Mouse (Mus musculus) stomach, embryonic 16.5 days (tissue): ENCODE results near the gene Rad51ap1. TPM values are rescaled to one million over a fixed set of nuclear protein-coding genes. Genes with fewer than 3 reads are reported as not detected.

Source experiments
- ATAC-seq: fragments of 200-750 bp; cut with Nextera tagmentation; 2 replicates; pipeline ENCODE4 v1.8.0; 2017; ENCODE audit warnings: moderate number of reproducible peaks, moderate TSS enrichment; ENCODE audit not compliant: insufficient read depth, low FRiP score
- H3K27ac ChIP-seq: fragments of 300-500 bp; sonication (generic); 2 replicates; pipeline ENCODE4 v1.5.1; 2014; ENCODE audit warnings: low read length
- H3K27me3 ChIP-seq: fragments of 300-500 bp; sonication (generic); 2 replicates; pipeline ENCODE4 v1.6.1; 2014; ENCODE audit warnings: low read length, control low read depth, mixed read lengths; ENCODE audit not compliant: control insufficient read depth, insufficient read depth
- H3K36me3 ChIP-seq: fragments of 300-500 bp; sonication (generic); 2 replicates; pipeline ENCODE4 v1.6.1; 2014; ENCODE audit warnings: low read length; ENCODE audit not compliant: control insufficient read depth, insufficient read depth
- H3K4me1 ChIP-seq: fragments of 300-500 bp; sonication (generic); 2 replicates; pipeline ENCODE4 v1.6.1; 2014; ENCODE audit warnings: low read length, control low read depth, mixed read lengths; ENCODE audit not compliant: control insufficient read depth, insufficient read depth
- H3K4me2 ChIP-seq: fragments of 300-500 bp; sonication (generic); 2 replicates; pipeline ENCODE4 v1.6.1; 2014; ENCODE audit warnings: low read depth, low read length, mixed read lengths
- H3K4me3 ChIP-seq: fragments of 300-500 bp; sonication (generic); replicated peaks from 2 replicates; pipeline ENCODE4 v1.5.1; 2014; ENCODE audit warnings: mild to moderate bottlenecking, low read length
- H3K9ac ChIP-seq: fragments of 300-500 bp; sonication (generic); 2 replicates; pipeline ENCODE4 v1.6.1; 2014; ENCODE audit warnings: low read length
- H3K9me3 ChIP-seq: fragments of 300-500 bp; sonication (generic); replicated peaks from 2 replicates; pipeline ENCODE4 v1.6.1; 2016; ENCODE audit warnings: low read length, control low read depth; ENCODE audit not compliant: control insufficient read depth
- WGBS: fragments of 180-500 bp; shearing (Covaris S2); extraction: QIAGEN DNeasy Blood & Tissue Kit; methylation state at CpG from one replicate; pipeline ENCODE4 v1.1.7; 2014; 5-methylcytosine and 5-hydroxymethylcytosine counted together
- polyA plus RNA-seq: library from polyadenylated mRNA; unstranded; fragments of >200 nt; fragmentation: Nextera tagmentation; extraction: Ambion mirVana; gene quantifications from 2 replicates; pipeline ENCODE4 v1.2.1, GENCODE M21; 2015

Rad51ap1 gene
- polyA plus RNA-seq, 1 experiment from 2014 or later, result 50.0 TPM

DNA sequence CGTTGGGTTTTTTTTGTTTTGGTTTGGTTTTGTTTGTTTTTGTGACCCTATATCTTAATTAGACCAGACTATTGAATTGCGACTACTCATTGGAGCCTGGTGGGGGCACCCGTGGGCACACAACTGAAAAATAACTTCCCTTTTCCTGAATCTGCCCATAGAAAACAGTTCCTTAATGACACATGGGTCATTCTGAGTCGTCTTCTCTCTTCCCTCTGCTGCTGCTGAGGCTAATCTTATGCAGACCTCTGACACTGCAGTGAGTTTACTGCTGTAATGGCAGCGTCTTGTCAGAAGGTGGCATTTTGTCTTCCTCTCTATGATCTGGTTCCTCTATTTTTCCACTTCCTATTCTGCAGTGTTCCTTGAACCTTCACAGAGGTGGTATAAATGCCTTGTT lies 1.1 kb upstream of the Rad51ap1 start:
- Histone ChIP-seq H3K9ac (peak overlapping the region; percentile 76), H3K4me2 (peak overlapping the region; percentile 97), H3K4me1 (peaks cover 9% of the 10 kb centered on the region), H3K27ac (no peak overlapping the region), H3K4me3 (peak overlapping the region; percentile 80), H3K36me3 (no peaks in the 10 kb centered on the region; the same call in 1 of the 2 replicates), H3K27me3 (no peaks in the 10 kb centered on the region), H3K9me3 (no peaks in the 10 kb centered on the region)
- ATAC-seq, result no peak
- 4% methylated on average over 5 of the region's 5 CpGs for WGBS

DNA sequence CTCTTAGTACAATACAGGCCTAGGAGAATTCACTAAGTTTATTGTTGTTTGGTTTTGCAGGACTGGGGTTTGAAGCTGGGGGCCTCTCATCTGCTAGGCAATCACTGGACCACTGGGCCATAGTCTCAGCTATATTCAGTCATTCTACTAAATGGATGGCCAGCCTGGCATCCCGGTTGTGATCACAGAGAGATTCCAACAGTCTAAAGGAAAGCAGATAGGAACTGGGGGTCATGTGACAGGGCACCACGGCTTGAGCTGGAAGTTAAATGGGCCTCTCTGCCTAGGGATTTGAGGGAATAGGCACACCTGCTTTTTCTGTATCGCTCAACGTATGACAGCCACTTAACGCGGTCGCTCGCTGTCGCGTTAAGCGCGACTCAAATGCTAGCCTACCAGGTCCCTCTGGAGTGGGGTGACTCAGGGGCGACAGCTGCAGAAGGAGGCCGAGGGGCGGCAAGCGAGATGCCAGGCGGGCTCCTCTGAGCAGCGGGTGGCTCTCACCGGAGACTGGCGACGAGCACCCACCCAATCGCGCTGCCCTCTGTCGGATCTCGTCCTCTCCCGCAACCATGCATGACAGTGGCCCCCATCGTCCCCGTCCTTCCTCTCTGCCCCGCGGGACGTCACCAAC lies 417 bp downstream of the Rad51ap1 start:
- H3K4me2 ChIP-seq, result peak overlapping the region; percentile 97
- H3K4me3 ChIP-seq, result peak overlapping the region; percentile 80
- H3K4me1 ChIP-seq, result peaks cover 9% of the 10 kb centered on the region
- peak overlapping the region; percentile 25; the same call in 1 of the 2 replicates for H3K27ac ChIP-seq
- no peaks in the 10 kb centered on the region for H3K27me3 ChIP-seq
- H3K9ac ChIP-seq, result peak overlapping the region; percentile 85
- under 1% methylated on average over 31 of the region's 31 CpGs for WGBS
- H3K36me3 ChIP-seq, result peaks cover 5% of the 10 kb centered on the region; the same call in 1 of the 2 replicates
- H3K9me3 ChIP-seq, result no peaks in the 10 kb centered on the region
- ATAC-seq, result peak; percentile 3; the same call in 1 of the 2 replicates

DNA sequence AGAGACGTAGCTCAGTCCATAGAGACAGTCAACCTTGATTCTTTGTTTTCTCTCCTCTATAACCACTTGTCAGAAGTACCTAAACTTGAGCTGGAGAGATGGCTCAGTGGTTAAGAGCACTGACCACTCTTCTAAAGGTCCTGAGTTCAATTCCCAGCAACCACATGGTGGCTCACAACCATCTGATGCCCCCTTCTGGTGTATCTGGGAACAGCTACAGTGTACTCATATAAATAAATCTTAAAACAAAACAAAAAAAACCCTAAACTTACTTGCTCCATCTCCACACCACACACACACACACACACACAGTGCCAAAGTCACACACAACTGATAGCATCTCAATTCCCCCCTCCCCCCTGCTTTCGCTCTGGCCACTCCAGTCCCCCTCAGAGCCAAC lies 1.3 kb downstream of the Rad51ap1 start:
- H3K4me2 ChIP-seq, result peak overlapping the region; percentile 97
- WGBS, result 69% methylated on average over 2 of the region's 2 CpGs
- H3K4me3 ChIP-seq, result peak overlapping the region; percentile 80
- peaks cover 10% of the 10 kb centered on the region; the same call in 1 of the 2 replicates for H3K36me3 ChIP-seq
- peak overlapping the region; percentile 40 for H3K9ac ChIP-seq
- no peak overlapping the region for H3K27ac ChIP-seq
- no peaks in the 10 kb centered on the region for H3K9me3 ChIP-seq
- peaks cover 9% of the 10 kb centered on the region for H3K4me1 ChIP-seq
- ATAC-seq, result no peak
- H3K27me3 ChIP-seq, result no peaks in the 10 kb centered on the region

DNA sequence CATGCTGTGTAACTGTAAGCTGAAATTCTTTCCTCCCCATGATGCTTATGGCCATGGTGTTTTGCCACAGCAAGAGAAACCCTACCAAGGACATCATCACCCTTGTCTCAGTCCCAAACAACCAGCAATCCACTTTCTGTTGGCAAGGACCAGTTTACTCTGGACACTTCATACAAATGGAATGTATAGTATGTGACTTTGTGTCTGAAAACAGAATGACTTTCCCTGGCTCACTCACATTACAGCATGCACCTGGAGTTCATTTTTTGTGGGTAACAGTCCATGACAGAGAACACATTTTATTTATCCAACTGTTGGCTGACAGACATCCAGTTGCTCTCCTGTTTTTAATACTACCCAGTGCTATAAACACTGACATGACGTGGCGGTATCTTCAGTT lies 6.5 kb downstream of the Rad51ap1 start:
- H3K4me2 ChIP-seq, result no peak overlapping the region
- H3K4me3 ChIP-seq, result no peak overlapping the region
- ATAC-seq, result no peak
- H3K9me3 ChIP-seq, result no peaks in the 10 kb centered on the region
- no peak overlapping the region for H3K27ac ChIP-seq
- peaks cover 21% of the 10 kb centered on the region; the same call in 1 of the 2 replicates for H3K36me3 ChIP-seq
- no peaks in the 10 kb centered on the region for H3K27me3 ChIP-seq
- H3K9ac ChIP-seq, result no peak overlapping the region
- H3K4me1 ChIP-seq, result no peaks in the 10 kb centered on the region
- WGBS, result 93% methylated on average over 2 of the region's 2 CpGs

DNA sequence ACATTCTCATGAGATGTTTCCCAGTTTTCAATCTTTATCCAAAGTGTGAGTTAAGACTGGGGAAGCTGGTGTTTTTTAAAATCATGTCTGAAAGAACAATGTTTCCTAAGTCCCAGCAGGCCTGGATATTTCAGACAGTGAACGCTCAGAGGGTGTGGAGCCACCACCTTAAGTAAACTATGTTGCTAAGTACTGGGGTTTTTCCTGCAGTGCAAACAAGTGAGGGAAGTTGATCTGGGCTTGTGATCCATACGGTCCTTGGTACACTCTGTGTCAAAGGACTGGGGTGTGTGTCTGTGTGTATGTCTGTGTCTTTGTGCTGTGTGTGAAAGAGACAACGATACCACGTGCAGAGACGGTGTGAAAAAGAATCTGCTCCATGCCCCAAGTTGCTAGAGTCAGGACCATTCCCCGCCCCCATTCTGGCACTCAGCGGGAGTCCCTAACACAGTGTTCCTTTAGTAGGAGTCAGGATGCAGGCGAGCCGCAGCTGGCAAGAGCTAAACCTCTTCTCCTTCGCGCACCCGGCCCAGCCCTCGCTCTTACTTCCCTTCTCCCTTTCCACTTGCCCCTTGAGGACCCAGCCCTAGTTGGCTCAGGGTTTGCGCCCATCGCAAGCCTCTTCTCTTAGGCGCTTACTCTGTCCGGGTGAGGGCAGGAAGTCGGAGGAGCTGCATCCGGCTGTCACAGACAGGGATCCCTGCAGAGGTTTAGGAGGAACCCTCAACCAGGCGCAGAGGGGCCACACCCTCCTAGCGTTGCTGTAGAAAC lies 18.1 kb downstream of the Rad51ap1 start, which contains the start of gene Dyrk4:
TSS of gene Dyrk4 (minus strand) at position 729 of the 771 bp plus-strand sequence.
- Histone ChIP-seq H3K27me3 (no peaks in the 10 kb centered on the region), H3K4me3 (peak within 1 kb of the TSS; percentile 29), H3K4me1 (peaks cover 8% of the 10 kb centered on the region; the same call in 1 of the 2 replicates), H3K4me2 (peak within 1 kb of the TSS; percentile 54), H3K36me3 (peaks cover 16% of the 10 kb centered on the region; the same call in 1 of the 2 replicates), H3K27ac (peak within 1 kb of the TSS; percentile 91), H3K9ac (peak within 1 kb of the TSS; percentile 67), H3K9me3 (no peaks in the 10 kb centered on the region)
- ATAC-seq, result peak; percentile 96
- 7% methylated on average over 21 of the region's 21 CpGs for WGBS

DNA sequence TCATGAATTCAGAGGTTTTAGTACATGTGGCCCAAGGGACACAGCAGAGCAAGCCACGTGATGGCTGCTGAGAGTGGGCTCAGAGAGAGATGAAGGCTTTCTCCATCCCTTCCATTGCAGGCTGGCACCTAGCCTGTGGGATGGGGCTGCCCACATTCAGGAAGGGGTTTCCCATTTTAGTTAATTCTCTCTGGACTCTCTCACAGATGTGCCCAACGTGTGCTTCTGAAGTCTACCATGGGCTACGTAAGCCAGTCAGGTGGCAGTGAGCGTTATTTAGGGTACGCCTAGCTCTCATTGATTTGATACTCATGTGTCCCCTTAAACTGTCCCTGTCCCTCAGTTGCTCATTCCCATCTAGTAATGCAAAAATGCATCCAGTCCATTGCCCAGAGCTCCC lies 24.5 kb downstream of the Rad51ap1 start:
- no peaks in the 10 kb centered on the region for H3K36me3 ChIP-seq
- 80% methylated on average over 5 of the region's 5 CpGs for WGBS
- H3K4me3 ChIP-seq, result no peak overlapping the region
- H3K27me3 ChIP-seq, result no peaks in the 10 kb centered on the region
- ATAC-seq, result no peak
- H3K9ac ChIP-seq, result no peak overlapping the region
- no peak overlapping the region for H3K27ac ChIP-seq
- H3K9me3 ChIP-seq, result no peaks in the 10 kb centered on the region
- no peaks in the 10 kb centered on the region for H3K4me1 ChIP-seq
- no peak overlapping the region for H3K4me2 ChIP-seq

DNA sequence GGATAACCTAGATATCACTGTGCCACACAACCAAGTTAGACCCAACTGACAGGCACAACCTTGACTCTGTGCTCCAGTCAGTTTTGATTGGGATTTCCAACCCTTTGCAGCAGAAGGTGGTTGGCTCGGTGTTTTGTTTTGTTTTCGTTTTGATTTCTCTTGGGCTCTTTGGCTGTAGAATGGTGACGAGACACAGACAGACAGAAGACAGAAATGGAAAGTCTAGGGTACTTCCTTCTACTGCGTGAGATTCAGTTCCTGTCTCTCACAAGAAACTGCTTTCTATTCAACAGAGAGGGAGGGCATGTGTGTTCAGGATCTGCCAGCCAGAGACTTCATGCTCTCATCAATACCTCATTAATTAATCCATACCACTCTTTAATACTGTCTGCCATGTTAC lies 28.7 kb downstream of the Rad51ap1 start:
- no peak for ATAC-seq
- no peaks in the 10 kb centered on the region for H3K4me1 ChIP-seq
- WGBS, result 65% methylated on average over 4 of the region's 4 CpGs

DNA sequence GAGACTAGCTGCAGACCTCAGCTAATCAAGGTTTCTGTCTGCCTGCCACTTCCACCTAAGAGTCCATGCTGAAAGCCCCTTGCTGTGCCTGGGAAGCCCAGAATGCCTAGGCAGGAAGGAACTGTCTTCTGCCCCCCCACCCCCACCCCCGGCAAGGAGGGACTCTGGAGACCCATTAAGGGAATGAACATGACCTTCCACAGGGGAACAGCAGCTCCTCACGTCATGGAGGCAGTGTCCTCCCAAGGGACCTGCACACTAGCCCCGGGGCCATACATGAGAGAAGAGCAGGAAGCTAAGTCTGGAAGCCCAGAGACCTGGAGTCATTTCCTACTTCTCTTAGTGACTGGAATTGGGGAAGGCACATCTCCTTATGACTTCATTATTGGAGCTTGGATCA lies 31.5 kb downstream of the Rad51ap1 start:
- Histone ChIP-seq H3K36me3 (no peaks in the 10 kb centered on the region), H3K27me3 (no peaks in the 10 kb centered on the region), H3K4me1 (no peaks in the 10 kb centered on the region), H3K9me3 (no peaks in the 10 kb centered on the region), H3K4me2 (no peak overlapping the region), H3K4me3 (no peak overlapping the region), H3K9ac (no peak overlapping the region), H3K27ac (no peak overlapping the region)
- no peak for ATAC-seq
- 69% methylated on average over 3 of the region's 3 CpGs for WGBS

More for the DNA sequence above, 28.7 kb downstream of the Rad51ap1 start:
- no peak overlapping the region for H3K4me2 ChIP-seq
- no peak overlapping the region for H3K4me3 ChIP-seq
- no peaks in the 10 kb centered on the region for H3K27me3 ChIP-seq
- no peaks in the 10 kb centered on the region for H3K36me3 ChIP-seq
- H3K9ac ChIP-seq, result no peak overlapping the region
- no peaks in the 10 kb centered on the region for H3K9me3 ChIP-seq
- no peak overlapping the region for H3K27ac ChIP-seq

DNA sequence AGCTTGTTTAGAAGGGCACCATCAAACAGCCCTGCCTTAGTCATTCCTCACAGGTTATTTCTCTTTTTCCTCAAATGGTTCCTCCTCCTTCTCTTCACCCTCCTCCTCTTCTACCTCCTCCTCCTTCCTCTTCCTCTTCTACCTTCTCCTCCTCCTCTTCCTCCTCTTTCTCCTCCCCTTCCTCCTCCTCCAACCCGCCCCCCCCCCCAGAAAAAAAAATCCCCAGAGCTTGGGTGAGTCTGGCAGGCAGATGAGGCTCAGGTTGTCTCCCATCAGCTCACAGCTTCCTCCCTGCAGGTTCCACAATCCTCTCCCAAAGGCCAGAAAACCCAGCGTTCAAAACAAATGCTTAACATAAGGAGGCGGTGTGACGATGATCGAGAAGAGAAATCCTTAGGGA lies 32.0 kb downstream of the Rad51ap1 start:
- Histone ChIP-seq H3K27me3 (no peaks in the 10 kb centered on the region), H3K4me1 (no peaks in the 10 kb centered on the region), H3K9me3 (no peaks in the 10 kb centered on the region), H3K36me3 (no peaks in the 10 kb centered on the region), H3K27ac (no peak overlapping the region), H3K4me2 (no peak overlapping the region), H3K9ac (no peak overlapping the region), H3K4me3 (no peak overlapping the region)
- ATAC-seq, result no peak
- 75% methylated on average over 4 of the region's 5 CpGs for WGBS
